In genomic region chr2:5804440-5805045, GRCm38 (mm10) we compare ENCODE assay signal across 21 mouse cellular contexts. TPM values are rescaled to one million over a fixed set of nuclear protein-coding genes. Genes with fewer than 3 reads are reported as not detected.
DNase-seq lines count a peak whose midpoint lies in the region; ATAC-seq and TF ChIP-seq lines count a peak whose summit lies in the region.
"Had no signal": no experiment of that assay in that cellular context is flagged by ENCODE, and none has a peak within 500 bp of the region (broad histone marks: within the 10 kb centered on the region; RNA-seq: fewer than 3 reads in every experiment).

No protein-coding gene starts in this region.

- H3K9ac ChIP-seq in stomach, postnatal 0 days (ENCODE audit: low read length) = no peak overlapping the region
- no peak overlapping the region for H3K9ac ChIP-seq in midbrain, embryonic 14.5 days (replicated peaks; ENCODE audit: low read length)
- H3K9ac ChIP-seq: embryonic facial prominence, embryonic 13.5 days; forebrain, postnatal 0 days; hindbrain, embryonic 15.5 days; limb, embryonic 12.5 days had no signal

- TF ChIP-seq EP300 in stomach, postnatal 0 days (optimal IDR thresholded peaks at IDR 0.05) = no peak

- H3K4me1 ChIP-seq in stomach, postnatal 0 days (replicated peaks; ENCODE audit: control insufficient read depth, insufficient read depth) = no peaks in the 10 kb centered on the region
- no peaks in the 10 kb centered on the region for H3K4me1 ChIP-seq in midbrain, embryonic 14.5 days (ENCODE audit: control insufficient read depth, insufficient read depth, low read length)
- H3K4me1 ChIP-seq: embryonic facial prominence, embryonic 13.5 days; hindbrain, embryonic 15.5 days; limb, embryonic 12.5 days had no signal

- H3K27ac ChIP-seq in stomach, postnatal 0 days (replicated peaks) = no peak overlapping the region
- H3K27ac ChIP-seq in midbrain, embryonic 14.5 days (replicated peaks; ENCODE audit: low read depth, low read length) = no peak overlapping the region
- H3K27ac ChIP-seq: embryonic facial prominence, embryonic 13.5 days; heart, embryonic 10.5 days; hindbrain, embryonic 15.5 days; left cerebral cortex, adult 2 months; limb, embryonic 12.5 days had no signal

- ATAC-seq in megakaryocyte, adult 5-6 weeks (ENCODE audit: poor library complexity, severe bottlenecking) = peak; percentile 64
- ATAC-seq in stomach, postnatal 0 days (ENCODE audit: low FRiP score, low TSS enrichment) = no peak
- ATAC-seq in midbrain, embryonic 14.5 days (ENCODE audit: low FRiP score, low TSS enrichment) = no peak
- ATAC-seq: activated CD4-positive, CD25-positive, alpha-beta regulatory T cell, adult 4 months; forebrain, postnatal 0 days; intestine, embryonic 16.5 days; Patski had no signal

- no peaks in the 10 kb centered on the region for H3K9me3 ChIP-seq in stomach, postnatal 0 days (ENCODE audit: control insufficient read depth, low read length)
- H3K9me3 ChIP-seq in midbrain, embryonic 14.5 days (ENCODE audit: control insufficient read depth, low read length) = peaks cover 3% of the 10 kb centered on the region; the same call in 1 of the 2 replicates
- H3K9me3 ChIP-seq: heart, embryonic 10.5 days; hindbrain, embryonic 15.5 days; limb, embryonic 12.5 days had no signal

- 89% methylated on average over 6 of the region's 6 CpGs for whole genome bisulfite sequencing in stomach, postnatal 0 days
- 93% methylated on average over 6 of the region's 6 CpGs for WGBS in midbrain, embryonic 14.5 days

- H3K4me3 ChIP-seq in stomach, postnatal 0 days (ENCODE audit: low read depth, low read length) = no peak overlapping the region
- no peak overlapping the region for H3K4me3 ChIP-seq in midbrain, embryonic 14.5 days (replicated peaks; ENCODE audit: low read depth, low read length)
- H3K4me3 ChIP-seq: embryonic facial prominence, embryonic 13.5 days; heart, embryonic 10.5 days; hindbrain, embryonic 15.5 days; left cerebral cortex, adult 2 months; limb, embryonic 12.5 days had no signal

- DNase-seq in lung, postnatal 25 days (ENCODE audit: low spot score) = peak; percentile 35
- DNase-seq in lung, postnatal 10 days = no peak
- DNase-seq in MEL-GATA-1-ER (ENCODE audit: extremely low read depth, low read depth) = peak; percentile 81
- no peak for DNase-seq in thymus, postnatal 14 days
- no peak for DNase-seq in stomach, postnatal 0 days (ENCODE audit: low spot score)
- no peak for DNase-seq in midbrain, embryonic 14.5 days
- DNase-seq: adrenal gland, postnatal 25 days; cerebellum, adult 2 months; forebrain, postnatal 0 days; gastrocnemius, postnatal 10 days had no signal

- no peak overlapping the region for H3K4me2 ChIP-seq in stomach, postnatal 0 days (replicated peaks; ENCODE audit: low read depth)
- no peak overlapping the region for H3K4me2 ChIP-seq in midbrain, embryonic 14.5 days (ENCODE audit: low read length)
- H3K4me2 ChIP-seq: embryonic facial prominence, embryonic 13.5 days; hindbrain, embryonic 15.5 days; limb, embryonic 12.5 days had no signal

- no peaks in the 10 kb centered on the region for H3K27me3 ChIP-seq in stomach, postnatal 0 days (ENCODE audit: control insufficient read depth, insufficient read depth, low read length)
- H3K27me3 ChIP-seq in midbrain, embryonic 14.5 days (ENCODE audit: control insufficient read depth, insufficient read depth, low read length) = no peaks in the 10 kb centered on the region
- H3K27me3 ChIP-seq: embryonic facial prominence, embryonic 13.5 days; hindbrain, embryonic 15.5 days; limb, embryonic 12.5 days; Patski had no signal

- no peaks in the 10 kb centered on the region; the same call in 1 of the 2 replicates for H3K36me3 ChIP-seq in stomach, postnatal 0 days (ENCODE audit: control insufficient read depth, insufficient read depth, low read length)
- peaks cover 68% of the 10 kb centered on the region for H3K36me3 ChIP-seq in midbrain, embryonic 14.5 days (ENCODE audit: control insufficient read depth, insufficient read depth, low read length)

- TF ChIP-seq CTCF in stomach, postnatal 0 days (IDR thresholded peaks at IDR 0.05; ENCODE audit: low read depth) = no peak

RNA-seq across cellular contexts. Expression of gene Nudt5, which starts 40.3 kb away (rescaled TPM):
- 29.2 and 33.5 TPM in 2 replicates for total RNA-seq in megakaryocyte, adult 5-6 weeks (2015)
- total RNA-seq in megakaryocyte, adult 5-6 weeks (2017) = 25.1 and 31.2 TPM in 2 replicates
- 27.2 and 29.1 TPM in 2 replicates for polyA plus RNA-seq in stomach, postnatal 0 days (2015; fragmentation: Nextera tagmentation; extraction: Ambion mirVana)
- polyA plus RNA-seq in midbrain, embryonic 14.5 days (2014; fragmentation: Nextera tagmentation; extraction: Ambion mirVana) = 19.8 and 26.6 TPM in 2 replicates

RNA-seq across cellular contexts. Expression of gene Cdc123, which starts 40.4 kb away (rescaled TPM):
- 91.2 and 110 TPM in 2 replicates for total RNA-seq in megakaryocyte, adult 5-6 weeks (2015)
- 80.7 and 85.0 TPM in 2 replicates for total RNA-seq in megakaryocyte, adult 5-6 weeks (2017)
- polyA plus RNA-seq in stomach, postnatal 0 days (2015; fragmentation: Nextera tagmentation; extraction: Ambion mirVana) = 168 and 184 TPM in 2 replicates
- 284 and 304 TPM in 2 replicates for polyA plus RNA-seq in midbrain, embryonic 14.5 days (2014; fragmentation: Nextera tagmentation; extraction: Ambion mirVana)

RNA-seq across cellular contexts. Expression of gene Gm13199, which starts 58.2 kb away (rescaled TPM):
- total RNA-seq in megakaryocyte, adult 5-6 weeks (2015) = 0.51 TPM in 1 of 2 replicates, not detected in the other
- total RNA-seq in megakaryocyte, adult 5-6 weeks (2017) = not detected in 2 replicates
- 0.25 and 0.32 TPM in 2 replicates for polyA plus RNA-seq in stomach, postnatal 0 days (2015; fragmentation: Nextera tagmentation; extraction: Ambion mirVana)
- polyA plus RNA-seq in midbrain, embryonic 14.5 days (2014; fragmentation: Nextera tagmentation; extraction: Ambion mirVana) = 1.2 and 2.5 TPM in 2 replicates
- total RNA-seq: heart, postnatal 25 days; megakaryocyte-erythroid progenitor cell, adult 5-6 weeks had no signal

Comparison
In these comparisons a context has a peak if more than half of its experiments do, and no peak if none do; other contexts are left out.
1. DNase-seq: peak in lung, postnatal 25 days (single experiment) and MEL-GATA-1-ER (single experiment); none in lung, postnatal 10 days (single experiment), thymus, postnatal 14 days (single experiment), stomach, postnatal 0 days (single experiment) and midbrain, embryonic 14.5 days (single experiment).